Mouse (Mus musculus) forebrain, embryonic 12.5 days (tissue): ENCODE data around the gene Sec24d. TPM values are rescaled to one million over a fixed set of nuclear protein-coding genes. Genes with fewer than 3 reads are reported as not detected.

Source experiments
- ATAC-seq: fragments of 200-750 bp; cut with Nextera tagmentation; 2 replicates; pipeline ENCODE4 v1.8.0; 2017; ENCODE audit warnings: moderate TSS enrichment; ENCODE audit not compliant: low FRiP score
- H3K27ac ChIP-seq: fragments of 300-500 bp; sonication (generic); 2 replicates; pipeline ENCODE4 v1.5.1; 2016; ENCODE audit warnings: mild to moderate bottlenecking
- H3K27me3 ChIP-seq: fragments of 300-500 bp; sonication (generic); 2 replicates; pipeline ENCODE4 v1.6.1; 2016; ENCODE audit warnings: mild to moderate bottlenecking
- H3K36me3 ChIP-seq: fragments of 300-500 bp; sonication (generic); replicated peaks from 2 replicates; pipeline ENCODE4 v1.6.1; 2016; ENCODE audit warnings: mild to moderate bottlenecking
- H3K4me1 ChIP-seq: fragments of 300-500 bp; sonication (generic); 2 replicates; pipeline ENCODE4 v1.6.1; 2016
- H3K4me2 ChIP-seq: fragments of 300-500 bp; sonication (generic); 2 replicates; pipeline ENCODE4 v1.6.1; 2016; ENCODE audit warnings: mild to moderate bottlenecking, moderate library complexity
- H3K4me3 ChIP-seq: fragments of 300-500 bp; sonication (generic); replicated peaks from 2 replicates; pipeline ENCODE4 v1.5.1; 2016; ENCODE audit warnings: mild to moderate bottlenecking
- H3K9ac ChIP-seq: fragments of 300-500 bp; sonication (generic); 2 replicates; pipeline ENCODE4 v1.6.1; 2016; ENCODE audit warnings: mild to moderate bottlenecking
- H3K9me3 ChIP-seq: fragments of 300-500 bp; sonication (generic); 2 replicates; pipeline ENCODE4 v1.6.1; 2016
- WGBS: fragments of 180-500 bp; shearing (Covaris S2); methylation state at CpG from one replicate; pipeline ENCODE4 v1.1.7; 2016; 5-methylcytosine and 5-hydroxymethylcytosine counted together
- polyA plus RNA-seq: library from polyadenylated mRNA; unstranded; fragments of >200 nt; fragmentation: Nextera tagmentation; extraction: Ambion mirVana; gene quantifications from 2 replicates; pipeline ENCODE4 v1.2.1, GENCODE M21; 2016

Sec24d gene
- polyA plus RNA-seq, 1 experiment from 2014 or later: 16.9 TPM

DNA sequence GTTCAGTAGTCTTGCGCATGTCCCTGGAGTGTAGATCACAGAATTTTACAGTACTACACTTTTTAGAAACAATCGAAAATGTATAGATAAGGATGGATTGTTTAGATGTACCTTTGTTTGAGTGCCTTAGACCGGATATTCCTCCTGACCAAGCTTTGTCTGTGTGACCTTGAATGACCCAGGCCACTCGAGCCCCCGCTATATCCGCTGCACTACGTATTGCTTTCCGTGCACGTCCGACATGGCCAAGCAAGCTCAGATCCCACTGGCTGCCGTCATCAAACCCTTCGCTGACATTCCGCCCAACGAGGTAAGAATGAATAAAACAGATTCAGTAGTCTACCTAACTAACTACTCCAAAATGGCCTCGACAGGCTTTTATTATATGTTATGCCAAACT lies 38.4 kb downstream of the Sec24d start:
- Histone ChIP-seq H3K4me2 (no peak overlapping the region), H3K4me3 (no peak overlapping the region), H3K9me3 (no peaks in the 10 kb centered on the region), H3K36me3 (no peaks in the 10 kb centered on the region), H3K27me3 (no peaks in the 10 kb centered on the region), H3K27ac (no peak overlapping the region), H3K9ac (no peak overlapping the region), H3K4me1 (peaks cover 3% of the 10 kb centered on the region; the same call in 1 of the 2 replicates)
- ATAC-seq: no peak
- WGBS: 92% methylated on average over 15 of the region's 15 CpGs

DNA sequence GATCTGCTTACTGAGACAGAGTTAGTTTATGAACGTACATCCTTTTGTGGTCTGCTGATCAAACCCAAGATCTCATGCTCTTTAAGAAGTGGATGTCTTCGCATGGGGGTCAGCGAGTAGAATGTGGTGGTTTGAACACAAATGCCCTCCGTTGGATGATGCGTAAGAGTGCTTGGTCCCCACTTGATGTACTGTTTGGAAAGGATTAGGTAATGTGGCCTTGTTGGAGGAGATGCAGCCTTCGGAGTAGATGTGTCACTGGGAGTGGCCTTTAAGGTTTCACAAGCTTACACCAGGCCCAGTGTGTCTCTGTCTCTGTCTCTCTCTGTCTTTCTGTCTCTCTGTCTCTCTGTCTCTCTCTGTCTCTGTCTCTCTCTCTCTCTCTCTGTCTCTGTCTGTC lies 40.2 kb downstream of the Sec24d start:
- no peak overlapping the region for H3K9ac ChIP-seq
- WGBS: 96% methylated on average over 6 of the region's 6 CpGs
- no peak overlapping the region for H3K27ac ChIP-seq
- H3K4me2 ChIP-seq: no peak overlapping the region
- ATAC-seq: no peak
- no peaks in the 10 kb centered on the region for H3K9me3 ChIP-seq
- H3K4me3 ChIP-seq: no peak overlapping the region
- no peaks in the 10 kb centered on the region for H3K27me3 ChIP-seq
- H3K4me1 ChIP-seq: peaks cover 3% of the 10 kb centered on the region; the same call in 1 of the 2 replicates
- no peaks in the 10 kb centered on the region for H3K36me3 ChIP-seq

DNA sequence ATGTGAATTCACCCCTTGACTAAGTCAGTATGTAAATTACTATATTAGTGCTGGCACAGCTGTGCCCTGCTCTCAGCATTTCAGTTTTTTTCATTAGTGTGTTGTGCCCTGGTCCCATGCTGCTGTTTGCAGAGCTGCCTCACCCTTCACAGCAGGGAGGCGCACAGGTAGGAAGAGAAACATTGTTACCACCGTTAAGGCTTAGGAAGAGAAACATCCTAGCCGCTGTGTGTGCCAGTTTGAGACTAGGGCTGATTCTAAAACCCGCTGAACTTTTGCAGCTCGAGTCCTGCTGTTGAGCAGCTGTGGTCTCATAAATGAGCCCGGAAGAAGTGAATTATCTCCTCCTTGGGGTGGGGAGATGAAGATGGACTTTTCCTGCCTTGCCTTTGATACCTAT lies 41.9 kb downstream of the Sec24d start:
- H3K9me3 ChIP-seq: no peaks in the 10 kb centered on the region
- ATAC-seq: no peak

DNA sequence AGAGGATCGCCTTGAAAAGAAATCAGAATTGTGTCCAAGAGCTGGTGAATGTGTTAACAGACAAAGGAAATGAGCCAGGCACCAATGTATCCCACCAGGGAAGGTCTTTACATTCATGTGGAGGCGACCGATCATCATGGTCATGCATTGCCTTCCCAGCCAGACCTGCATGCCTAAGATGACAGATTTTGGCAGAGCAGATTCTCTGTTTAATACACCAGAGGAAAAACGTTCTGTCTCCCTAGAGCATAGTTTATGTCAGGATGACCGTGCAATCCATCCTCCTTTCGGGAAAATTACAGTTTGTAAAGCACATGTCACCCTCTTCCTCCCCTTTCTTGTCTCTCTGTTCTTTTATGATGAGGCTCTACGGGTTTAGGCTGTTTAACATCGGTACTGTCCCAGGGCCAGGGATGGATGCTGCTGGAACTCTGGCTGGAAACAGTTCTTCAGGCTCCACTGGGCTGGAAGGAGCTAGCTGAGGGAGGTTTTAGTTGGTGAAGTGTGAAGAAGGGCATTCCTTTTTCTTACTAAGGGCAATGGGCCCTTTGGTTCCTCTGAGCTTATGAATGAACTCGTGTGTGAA lies 45.3 kb downstream of the Sec24d start:
- H3K4me3 ChIP-seq: no peak overlapping the region
- H3K27ac ChIP-seq: no peak overlapping the region
- WGBS: 86% methylated on average over 9 of the region's 9 CpGs
- no peaks in the 10 kb centered on the region for H3K27me3 ChIP-seq
- H3K9ac ChIP-seq: no peak overlapping the region
- H3K9me3 ChIP-seq: no peaks in the 10 kb centered on the region
- H3K4me1 ChIP-seq: peaks cover 3% of the 10 kb centered on the region; the same call in 1 of the 2 replicates
- no peak overlapping the region for H3K4me2 ChIP-seq
- no peak for ATAC-seq
- no peaks in the 10 kb centered on the region for H3K36me3 ChIP-seq

More for the DNA sequence above, 41.9 kb downstream of the Sec24d start:
- Histone ChIP-seq H3K27me3 (no peaks in the 10 kb centered on the region), H3K9ac (no peak overlapping the region), H3K36me3 (no peaks in the 10 kb centered on the region), H3K4me1 (peaks cover 3% of the 10 kb centered on the region; the same call in 1 of the 2 replicates), H3K4me3 (no peak overlapping the region), H3K27ac (no peak overlapping the region), H3K4me2 (no peak overlapping the region)
- whole genome bisulfite sequencing: 77% methylated on average over 6 of the region's 6 CpGs

DNA sequence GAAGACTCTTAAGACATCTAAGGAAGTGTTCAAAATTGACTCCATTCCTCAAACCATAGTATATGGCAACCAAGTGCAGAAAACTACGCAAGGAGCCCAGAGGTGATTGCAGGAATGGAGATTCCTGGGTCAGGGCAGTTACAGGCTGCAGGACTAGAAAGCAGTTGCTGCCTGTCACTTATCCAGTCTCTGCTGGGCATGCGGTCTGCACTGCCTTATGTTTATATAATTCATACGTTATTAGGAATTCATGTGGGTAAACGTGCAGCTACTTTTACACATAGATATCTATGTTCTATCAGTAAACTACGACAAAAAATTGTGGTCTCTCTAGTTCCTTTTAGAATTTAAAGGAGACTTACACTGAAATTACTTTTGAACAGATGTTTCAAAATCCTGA lies 46.2 kb downstream of the Sec24d start:
- Histone ChIP-seq H3K36me3 (no peaks in the 10 kb centered on the region), H3K4me1 (no peaks in the 10 kb centered on the region), H3K4me3 (no peak overlapping the region), H3K4me2 (no peak overlapping the region), H3K27ac (no peak overlapping the region), H3K9me3 (no peaks in the 10 kb centered on the region), H3K9ac (no peak overlapping the region), H3K27me3 (no peaks in the 10 kb centered on the region)
- 77% methylated on average over 5 of the region's 5 CpGs for WGBS
- no peak for ATAC-seq

DNA sequence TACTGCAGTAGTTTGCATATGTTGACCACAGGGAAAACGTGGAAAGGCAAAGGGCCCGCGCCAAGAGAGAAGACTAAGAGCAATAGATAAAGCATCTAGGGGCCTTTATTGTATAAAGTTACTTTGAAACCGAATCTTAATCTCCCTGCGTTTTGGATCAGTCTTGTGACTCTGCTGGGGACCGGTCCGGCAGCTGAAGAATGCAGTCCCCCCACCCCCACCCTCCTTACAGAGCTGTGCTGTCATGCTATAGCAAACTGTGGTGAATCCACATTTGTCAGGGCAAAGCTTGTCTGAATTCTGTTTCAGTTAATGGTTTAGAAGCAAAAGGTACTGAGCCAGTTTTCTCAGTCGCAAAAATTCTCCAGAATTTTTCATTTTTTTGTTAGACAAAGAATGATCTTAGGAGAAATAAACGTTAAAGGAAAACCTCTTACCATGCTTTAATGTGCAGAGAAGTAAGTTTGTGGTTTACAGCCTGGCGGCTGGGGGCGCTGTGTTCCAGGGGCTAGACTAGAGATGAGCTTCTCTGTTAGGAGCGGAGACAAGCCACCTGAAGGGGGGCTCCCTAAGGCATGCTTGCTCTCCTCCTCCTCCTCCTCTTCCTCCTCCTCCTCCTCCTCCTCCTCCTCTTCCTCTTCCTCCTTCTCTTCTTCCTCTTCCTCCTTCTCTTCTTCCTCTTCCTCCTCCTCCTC lies 46.8 kb downstream of the Sec24d start:
- H3K36me3 ChIP-seq: no peaks in the 10 kb centered on the region
- 21% methylated on average over 12 of the region's 12 CpGs for WGBS

DNA sequence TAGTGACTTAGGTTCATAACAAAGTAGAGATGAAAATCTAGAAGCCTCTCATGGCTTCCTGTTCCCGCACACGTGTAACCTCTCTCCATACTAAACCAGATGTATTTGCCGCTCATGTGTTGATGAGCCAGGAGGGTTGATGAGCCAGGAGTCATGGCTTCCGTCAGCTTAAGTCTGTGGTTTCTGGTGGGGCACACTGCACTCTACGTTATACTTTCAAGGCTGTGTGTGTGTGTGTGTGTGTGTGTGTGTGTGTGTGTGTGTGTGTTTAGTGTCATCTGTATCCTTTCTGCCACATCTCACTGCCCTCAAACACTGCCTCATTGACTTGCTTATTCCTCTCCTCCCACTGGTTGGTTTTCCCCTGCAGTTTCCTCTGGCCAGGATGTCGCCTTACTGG lies 48.8 kb downstream of the Sec24d start:
- Histone ChIP-seq H3K9me3 (no peaks in the 10 kb centered on the region), H3K36me3 (no peaks in the 10 kb centered on the region), H3K4me2 (no peak overlapping the region), H3K4me1 (no peaks in the 10 kb centered on the region), H3K4me3 (no peak overlapping the region), H3K27ac (no peak overlapping the region), H3K9ac (no peak overlapping the region), H3K27me3 (no peaks in the 10 kb centered on the region)
- no peak for ATAC-seq
- 86% methylated on average over 6 of the region's 6 CpGs for WGBS

More for the DNA sequence above, 46.8 kb downstream of the Sec24d start:
- no peak overlapping the region for H3K4me3 ChIP-seq
- H3K4me1 ChIP-seq: no peaks in the 10 kb centered on the region
- no peaks in the 10 kb centered on the region for H3K27me3 ChIP-seq
- no peak for ATAC-seq
- no peak overlapping the region for H3K9ac ChIP-seq
- no peaks in the 10 kb centered on the region for H3K9me3 ChIP-seq
- no peak overlapping the region for H3K27ac ChIP-seq
- H3K4me2 ChIP-seq: no peak overlapping the region

DNA sequence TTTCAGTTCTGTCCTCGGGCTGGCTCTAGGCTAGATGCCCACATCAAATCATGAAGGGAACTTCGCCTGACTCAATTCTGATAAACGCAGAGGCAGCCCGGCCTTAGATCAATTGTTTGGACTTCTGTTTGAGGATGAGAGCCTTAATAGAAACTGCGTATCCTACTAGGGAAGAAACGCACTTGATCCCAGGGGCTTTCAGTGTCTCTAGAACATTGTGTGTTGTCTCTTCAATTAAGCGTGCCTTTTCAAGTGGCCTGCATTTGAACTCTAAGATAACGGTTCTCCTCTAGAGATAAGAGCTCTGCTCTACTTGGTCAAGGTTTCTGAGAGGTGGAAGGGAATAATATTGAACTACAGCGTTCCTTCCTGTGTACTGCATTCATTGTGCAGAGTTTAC lies 49.8 kb downstream of the Sec24d start:
- WGBS: 83% methylated on average over 9 of the region's 9 CpGs

DNA sequence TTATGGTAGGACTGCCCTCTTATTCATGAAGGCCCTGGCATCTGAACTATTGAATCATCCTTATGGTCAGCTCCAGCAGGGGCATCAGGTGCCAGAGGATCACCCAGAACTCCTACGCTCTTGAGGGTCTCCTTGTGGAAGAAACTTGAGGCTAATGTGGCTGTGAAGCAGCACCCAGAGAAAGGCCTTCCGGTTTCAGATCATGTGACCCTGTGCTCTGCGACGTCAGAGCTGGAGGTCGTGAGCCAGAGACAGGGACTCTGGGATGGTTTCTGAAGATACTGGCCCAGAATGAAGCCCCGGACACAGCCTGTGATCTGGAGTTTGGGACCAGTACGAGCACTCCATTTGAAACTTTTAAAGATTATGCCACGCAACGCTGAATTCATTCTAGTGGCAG lies 53.1 kb downstream of the Sec24d start:
- ATAC-seq: no peak
- WGBS: 78% methylated on average over 9 of the region's 9 CpGs
- H3K4me1 ChIP-seq: no peaks in the 10 kb centered on the region

More for the DNA sequence above, 49.8 kb downstream of the Sec24d start:
- Histone ChIP-seq H3K27ac (no peak overlapping the region), H3K27me3 (no peaks in the 10 kb centered on the region), H3K4me1 (no peaks in the 10 kb centered on the region), H3K4me3 (no peak overlapping the region), H3K4me2 (no peak overlapping the region), H3K9ac (no peak overlapping the region), H3K36me3 (no peaks in the 10 kb centered on the region), H3K9me3 (no peaks in the 10 kb centered on the region)
- no peak for ATAC-seq

DNA sequence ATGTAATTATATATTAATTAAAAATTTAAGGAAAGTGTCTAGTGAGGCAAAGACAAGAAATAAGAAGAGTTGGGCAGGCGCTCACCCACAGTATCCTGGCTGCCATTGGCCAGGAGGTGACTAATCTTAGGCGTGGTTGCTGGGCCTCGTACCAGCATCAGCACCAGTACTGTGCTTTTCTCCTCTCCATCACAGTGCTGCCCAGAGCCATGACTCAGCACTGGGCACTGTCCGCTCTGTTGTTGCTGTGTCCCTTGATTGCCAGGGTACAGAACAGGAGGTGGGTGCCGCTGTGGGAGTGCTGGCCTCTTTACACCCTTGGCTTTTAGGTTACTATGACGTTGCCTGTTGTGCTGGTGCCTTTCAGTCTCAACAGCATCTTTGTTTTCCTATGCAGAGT lies 54.4 kb downstream of the Sec24d start:
- H3K9me3 ChIP-seq: no peaks in the 10 kb centered on the region
- H3K36me3 ChIP-seq: no peaks in the 10 kb centered on the region
- H3K4me1 ChIP-seq: no peaks in the 10 kb centered on the region
- H3K27me3 ChIP-seq: no peaks in the 10 kb centered on the region
- WGBS: 91% methylated on average over 6 of the region's 6 CpGs
- H3K4me3 ChIP-seq: no peak overlapping the region
- H3K27ac ChIP-seq: no peak overlapping the region
- H3K4me2 ChIP-seq: no peak overlapping the region
- H3K9ac ChIP-seq: no peak overlapping the region
- ATAC-seq: peak; percentile 57; the same call in 1 of the 2 replicates

More for the DNA sequence above, 53.1 kb downstream of the Sec24d start:
- Histone ChIP-seq H3K4me3 (no peak overlapping the region), H3K27ac (no peak overlapping the region), H3K9ac (no peak overlapping the region), H3K27me3 (no peaks in the 10 kb centered on the region), H3K36me3 (no peaks in the 10 kb centered on the region), H3K4me2 (no peak overlapping the region), H3K9me3 (no peaks in the 10 kb centered on the region)

DNA sequence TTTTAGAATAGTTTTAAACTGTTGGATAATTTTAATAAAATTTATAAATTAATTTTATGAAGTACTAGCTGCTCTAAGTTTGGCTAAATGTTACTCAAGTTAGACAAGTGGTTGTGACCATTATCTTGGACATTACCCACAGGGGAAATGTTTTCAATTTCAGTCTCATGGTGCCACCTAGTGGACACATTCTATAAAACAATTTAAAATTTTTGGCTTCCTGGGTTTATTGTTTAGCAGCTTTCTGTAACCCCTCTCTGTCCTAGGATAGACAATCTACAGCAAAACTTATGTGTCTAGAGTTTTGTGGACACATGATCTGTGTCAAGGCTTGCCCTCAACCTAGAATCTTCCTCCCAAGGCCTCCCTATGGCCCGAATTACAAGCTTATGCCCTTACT lies 54.9 kb downstream of the Sec24d start:
- no peak overlapping the region for H3K27ac ChIP-seq
- WGBS: 23% methylated on average over 1 of the region's 1 CpGs
- ATAC-seq: peak; percentile 59; the same call in 1 of the 2 replicates
- no peak overlapping the region for H3K4me2 ChIP-seq
- H3K9ac ChIP-seq: no peak overlapping the region
- H3K36me3 ChIP-seq: no peaks in the 10 kb centered on the region
- no peak overlapping the region for H3K4me3 ChIP-seq
- H3K9me3 ChIP-seq: no peaks in the 10 kb centered on the region
- no peaks in the 10 kb centered on the region for H3K27me3 ChIP-seq
- H3K4me1 ChIP-seq: no peaks in the 10 kb centered on the region

DNA sequence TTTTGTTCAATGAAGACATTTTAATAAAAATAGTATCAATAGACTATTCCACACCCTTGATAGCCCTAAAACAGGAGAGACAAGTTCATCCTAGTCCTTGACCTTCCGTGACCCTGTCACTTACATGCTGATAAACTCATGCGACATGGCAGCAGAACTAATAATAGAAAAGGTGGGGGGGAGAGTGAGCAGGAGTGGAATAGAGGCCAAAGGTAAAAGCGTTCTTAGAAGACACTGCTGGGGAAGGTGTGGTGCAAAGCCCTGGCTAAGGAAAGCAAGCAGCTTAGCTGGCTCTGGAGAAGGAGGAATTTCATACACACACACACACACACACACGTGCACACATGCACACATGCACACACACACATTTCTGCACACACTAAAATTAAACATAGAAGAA lies 57.1 kb downstream of the Sec24d start:
- Histone ChIP-seq H3K27me3 (no peaks in the 10 kb centered on the region), H3K36me3 (no peaks in the 10 kb centered on the region), H3K9me3 (no peaks in the 10 kb centered on the region), H3K9ac (no peak overlapping the region), H3K4me1 (no peaks in the 10 kb centered on the region), H3K4me2 (no peak overlapping the region), H3K27ac (no peak overlapping the region), H3K4me3 (no peak overlapping the region)
- no peak for ATAC-seq
- WGBS: 90% methylated on average over 4 of the region's 4 CpGs

DNA sequence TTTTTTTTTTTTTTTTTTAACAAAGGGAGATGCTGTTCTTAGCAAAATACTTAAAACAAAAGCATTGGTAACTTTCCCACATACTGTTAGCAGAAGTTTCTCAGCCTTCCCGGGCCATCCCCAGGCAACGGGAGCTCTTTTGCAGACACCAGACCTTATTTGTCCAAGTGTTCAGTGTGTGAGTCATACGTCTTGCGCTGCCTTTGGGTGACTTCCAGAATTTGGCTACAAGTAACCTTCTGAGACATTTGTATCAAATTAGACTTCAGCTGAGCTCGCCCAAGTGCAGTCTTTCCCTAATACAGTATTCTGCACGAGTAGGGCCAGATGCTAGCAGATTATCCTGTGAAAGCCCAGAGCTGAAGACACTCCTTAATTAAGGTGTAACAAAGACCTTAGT lies 62.0 kb downstream of the Sec24d start:
- Histone ChIP-seq H3K4me3 (no peak overlapping the region), H3K4me2 (no peak overlapping the region), H3K27ac (no peak overlapping the region), H3K9me3 (no peaks in the 10 kb centered on the region), H3K9ac (no peak overlapping the region), H3K36me3 (no peaks in the 10 kb centered on the region), H3K4me1 (no peaks in the 10 kb centered on the region), H3K27me3 (no peaks in the 10 kb centered on the region)
- WGBS: 65% methylated on average over 6 of the region's 6 CpGs
- ATAC-seq: no peak
